Mouse (Mus musculus) right cerebral cortex, adult 2 months (tissue): Measurements from ENCODE around the gene Cfap43.

Experiments used
- DNase-seq, 2 experiments: peaks; one replicate each; pipeline ENCODE4 v3.0.0; 2021 to 2022; ENCODE audit warnings: low spot score in 2 of 2

Cfap43 gene

GRCm38 (mm10) chr19:47915251-47915650, 3.8 kb downstream of the Cfap43 start:
- DNase-seq, result no peak

- DNase-seq, result no peak
These were observed 4.9 kb downstream of the Cfap43 start for GRCm38 (mm10) chr19:47914191-47914590.

- DNase-seq, result no peak
These were observed 5.7 kb downstream of the Cfap43 start for GRCm38 (mm10) chr19:47913344-47913743.

- no peak for DNase-seq
These were observed 8.3 kb downstream of the Cfap43 start for GRCm38 (mm10) chr19:47910751-47911150.

GRCm38 (mm10) chr19:47910117-47910618, 8.9 kb downstream of the Cfap43 start:
- no peak for DNase-seq

GRCm38 (mm10) chr19:47909387-47910116, 9.5 kb downstream of the Cfap43 start:
- DNase-seq, result no peak

GRCm38 (mm10) chr19:47908961-47909371, 10.1 kb downstream of the Cfap43 start:
- no peak for DNase-seq

- no peak for DNase-seq
These were observed 11.5 kb downstream of the Cfap43 start for GRCm38 (mm10) chr19:47907596-47907995.

GRCm38 (mm10) chr19:47905603-47906002, 13.5 kb downstream of the Cfap43 start:
- DNase-seq, result no peak

- no peak for DNase-seq
These were observed 14.0 kb downstream of the Cfap43 start for GRCm38 (mm10) chr19:47905081-47905480.

- DNase-seq, result no peak
These were observed 15.4 kb downstream of the Cfap43 start for GRCm38 (mm10) chr19:47903679-47904078.

- DNase-seq, result no peak
These were observed 16.5 kb downstream of the Cfap43 start for GRCm38 (mm10) chr19:47902316-47903201.

- no peak for DNase-seq
These were observed 18.5 kb downstream of the Cfap43 start for GRCm38 (mm10) chr19:47900558-47900957.

- DNase-seq, result no peak
These were observed 19.1 kb downstream of the Cfap43 start for GRCm38 (mm10) chr19:47900012-47900411.

- DNase-seq, result no peak
These were observed 20.5 kb downstream of the Cfap43 start for GRCm38 (mm10) chr19:47898472-47899079.

- DNase-seq, result no peak
These were observed 26.0 kb downstream of the Cfap43 start for GRCm38 (mm10) chr19:47893092-47893491.

GRCm38 (mm10) chr19:47891562-47892312, 27.4 kb downstream of the Cfap43 start:
- no peak for DNase-seq

- DNase-seq, result no peak
These were observed 28.5 kb downstream of the Cfap43 start for GRCm38 (mm10) chr19:47890489-47891130.

- DNase-seq, result no peak
These were observed 31.1 kb downstream of the Cfap43 start for GRCm38 (mm10) chr19:47888037-47888436.

GRCm38 (mm10) chr19:47887417-47887816, 31.7 kb downstream of the Cfap43 start:
- DNase-seq, result peak in 1 of 2 experiments; percentile 8

GRCm38 (mm10) chr19:47886617-47887016, 32.5 kb downstream of the Cfap43 start:
- no peak for DNase-seq
